Mouse (Mus musculus): ENCODE measurements at regions not wholly inside any gene's neighbourhood (a gene's known extent, or its start where the extent isn't known, plus 50 kb on each side); places are given as distances from the start of the nearest gene placed in this dataset.
"Not testable (repeated sequence)": the region's sequence is repeated elsewhere in the genome, so short reads cannot be mapped to it uniquely, and the experiment has no call there.

GRCm38 (mm10) chr13:31050160-31050788 lies 76.3 kb downstream of the Gm5447 start:
- H3K36me3 ChIP-seq (replicated peaks; ENCODE audit: insufficient read depth, low read length), result no peaks in the 10 kb centered on the region
- H3K27me3 ChIP-seq (ENCODE audit: insufficient read depth, low read length), result no peaks in the 10 kb centered on the region
- DNase-seq (no peak), ATAC-seq (no peak)
- TF ChIP-seq CTCF (IDR thresholded peaks at IDR 0.05; ENCODE audit: low read depth), result no peak
- TF ChIP-seq EP300 (IDR thresholded peaks at IDR 0.05; ENCODE audit: low read depth), result no peak
- no peak overlapping the region for H3K4me2 ChIP-seq (ENCODE audit: low read depth, low read length)
- 74% methylated on average over 11 of the region's 11 CpGs for WGBS (ENCODE audit: insufficient replicate concordance)
- no peak overlapping the region for H3K9ac ChIP-seq (replicated peaks)
- no peaks in the 10 kb centered on the region for H3K9me3 ChIP-seq (ENCODE audit: low read length)
- no peak overlapping the region for H3K27ac ChIP-seq (ENCODE audit: low read depth)
- no peaks in the 10 kb centered on the region for H3K4me1 ChIP-seq (ENCODE audit: insufficient read depth)
- no peak overlapping the region for H3K4me3 ChIP-seq (ENCODE audit: low read depth, low read length)

GRCm38 (mm10) chr13:31051586-31051985 lies 77.6 kb downstream of the Gm5447 start:
- H3K4me1 ChIP-seq (ENCODE audit: insufficient read depth); H3K36me3 ChIP-seq (replicated peaks; ENCODE audit: insufficient read depth, low read length); H3K9ac ChIP-seq (replicated peaks); H3K4me2 ChIP-seq (ENCODE audit: low read depth, low read length); H3K27me3 ChIP-seq (ENCODE audit: insufficient read depth, low read length); ATAC-seq; H3K27ac ChIP-seq (ENCODE audit: low read depth); H3K4me3 ChIP-seq (ENCODE audit: low read depth, low read length); H3K9me3 ChIP-seq (ENCODE audit: low read length); DNase-seq: not testable (repeated sequence)
- WGBS (ENCODE audit: insufficient replicate concordance), result no CpG with 5 or more reads among the region's 6 CpGs

- no peak overlapping the region for H3K4me3 ChIP-seq (ENCODE audit: low read depth, low read length)
- no peaks in the 10 kb centered on the region for H3K9me3 ChIP-seq (ENCODE audit: low read length)
- TF ChIP-seq EP300 (IDR thresholded peaks at IDR 0.05; ENCODE audit: low read depth) (no peak), CTCF (IDR thresholded peaks at IDR 0.05; ENCODE audit: low read depth) (no peak)
- no peaks in the 10 kb centered on the region for H3K36me3 ChIP-seq (replicated peaks; ENCODE audit: insufficient read depth, low read length)
- no peak overlapping the region for H3K9ac ChIP-seq (replicated peaks)
- no peak for ATAC-seq
- 81% methylated on average over 8 of the region's 8 CpGs for WGBS (ENCODE audit: insufficient replicate concordance)
- no peak overlapping the region for H3K4me2 ChIP-seq (ENCODE audit: low read depth, low read length)
- no peaks in the 10 kb centered on the region for H3K27me3 ChIP-seq (ENCODE audit: insufficient read depth, low read length)
- H3K27ac ChIP-seq (ENCODE audit: low read depth), result no peak overlapping the region
- H3K4me1 ChIP-seq (ENCODE audit: insufficient read depth), result no peaks in the 10 kb centered on the region
- no peak for DNase-seq
Measured at GRCm38 (mm10) chr13:31054356-31054755, 80.4 kb downstream of the Gm5447 start.

- no peaks in the 10 kb centered on the region for H3K9me3 ChIP-seq (ENCODE audit: low read length)
- TF ChIP-seq EP300 (IDR thresholded peaks at IDR 0.05; ENCODE audit: low read depth) (no peak), CTCF (IDR thresholded peaks at IDR 0.05; ENCODE audit: low read depth) (no peak)
- no peaks in the 10 kb centered on the region for H3K27me3 ChIP-seq (ENCODE audit: insufficient read depth, low read length)
- no peak for DNase-seq
- no peak overlapping the region for H3K9ac ChIP-seq (replicated peaks)
- 69% methylated on average over 5 of the region's 5 CpGs for WGBS (ENCODE audit: insufficient replicate concordance)
- H3K4me2 ChIP-seq (ENCODE audit: low read depth, low read length), result no peak overlapping the region
- no peaks in the 10 kb centered on the region for H3K4me1 ChIP-seq (ENCODE audit: insufficient read depth)
- H3K27ac ChIP-seq (ENCODE audit: low read depth), result no peak overlapping the region
- no peak for ATAC-seq
- H3K4me3 ChIP-seq (ENCODE audit: low read depth, low read length), result no peak overlapping the region
- no peaks in the 10 kb centered on the region for H3K36me3 ChIP-seq (replicated peaks; ENCODE audit: insufficient read depth, low read length)
Measured at GRCm38 (mm10) chr13:31055376-31056083, 81.5 kb downstream of the Gm5447 start.

GRCm38 (mm10) chr13:31056154-31056871 lies 82.3 kb downstream of the Gm5447 start:
- Histone ChIP-seq H3K9me3 (ENCODE audit: low read length) (no peaks in the 10 kb centered on the region), H3K4me1 (ENCODE audit: insufficient read depth) (no peaks in the 10 kb centered on the region), H3K27me3 (ENCODE audit: insufficient read depth, low read length) (no peaks in the 10 kb centered on the region), H3K27ac (ENCODE audit: low read depth) (no peak overlapping the region), H3K9ac (replicated peaks) (no peak overlapping the region), H3K4me3 (ENCODE audit: low read depth, low read length) (no peak overlapping the region), H3K4me2 (ENCODE audit: low read depth, low read length) (no peak overlapping the region), H3K36me3 (replicated peaks; ENCODE audit: insufficient read depth, low read length) (no peaks in the 10 kb centered on the region)
- ATAC-seq, result no peak
- DNase-seq, result no peak
- 76% methylated on average over 12 of the region's 12 CpGs for WGBS (ENCODE audit: insufficient replicate concordance)
- TF ChIP-seq EP300 (IDR thresholded peaks at IDR 0.05; ENCODE audit: low read depth), result no peak
- no peak for TF ChIP-seq CTCF (IDR thresholded peaks at IDR 0.05; ENCODE audit: low read depth)

- Histone ChIP-seq H3K4me3 (ENCODE audit: low read depth, low read length) (no peak overlapping the region), H3K9me3 (ENCODE audit: low read length) (no peaks in the 10 kb centered on the region), H3K27me3 (ENCODE audit: insufficient read depth, low read length) (no peaks in the 10 kb centered on the region), H3K4me1 (ENCODE audit: insufficient read depth) (no peaks in the 10 kb centered on the region), H3K36me3 (replicated peaks; ENCODE audit: insufficient read depth, low read length) (no peaks in the 10 kb centered on the region), H3K27ac (ENCODE audit: low read depth) (no peak overlapping the region), H3K9ac (replicated peaks) (no peak overlapping the region), H3K4me2 (ENCODE audit: low read depth, low read length) (no peak overlapping the region)
- TF ChIP-seq EP300 (IDR thresholded peaks at IDR 0.05; ENCODE audit: low read depth) (no peak), CTCF (IDR thresholded peaks at IDR 0.05; ENCODE audit: low read depth) (no peak)
- ATAC-seq, result no peak
- no peak for DNase-seq
- 64% methylated on average over 6 of the region's 6 CpGs for WGBS (ENCODE audit: insufficient replicate concordance)
Measured at GRCm38 (mm10) chr13:31060916-31061431, 87.0 kb downstream of the Gm5447 start.

Data from liver, postnatal 0 days (tissue).